Mouse (Mus musculus) gastrocnemius, postnatal 14 days (tissue): ENCODE results near the gene Map7. TPM values are rescaled to one million over a fixed set of nuclear protein-coding genes. Genes with fewer than 3 reads are reported as not detected.

ENCODE experiments used
- DNase-seq: peaks from one replicate; pipeline ENCODE4 v3.0.0; 2021; ENCODE audit warnings: mixed read lengths
- intact Hi-C: fragments of 180-260 bp; cut with DNase I; formaldehyde crosslinking; loops from one replicate; pipeline ENCODE4 v1.15.1; 2025; ENCODE audit warnings: low total_unique reads
- total RNA-seq, 2 experiments: library from RNA; stranded (reverse); gene quantifications; 2 replicates each; pipeline ENCODE4 v1.2.3; 2021

Map7 gene
- total RNA-seq, 2 experiments from 2014 or later, result 1.4 to 2.4 TPM

DNA sequence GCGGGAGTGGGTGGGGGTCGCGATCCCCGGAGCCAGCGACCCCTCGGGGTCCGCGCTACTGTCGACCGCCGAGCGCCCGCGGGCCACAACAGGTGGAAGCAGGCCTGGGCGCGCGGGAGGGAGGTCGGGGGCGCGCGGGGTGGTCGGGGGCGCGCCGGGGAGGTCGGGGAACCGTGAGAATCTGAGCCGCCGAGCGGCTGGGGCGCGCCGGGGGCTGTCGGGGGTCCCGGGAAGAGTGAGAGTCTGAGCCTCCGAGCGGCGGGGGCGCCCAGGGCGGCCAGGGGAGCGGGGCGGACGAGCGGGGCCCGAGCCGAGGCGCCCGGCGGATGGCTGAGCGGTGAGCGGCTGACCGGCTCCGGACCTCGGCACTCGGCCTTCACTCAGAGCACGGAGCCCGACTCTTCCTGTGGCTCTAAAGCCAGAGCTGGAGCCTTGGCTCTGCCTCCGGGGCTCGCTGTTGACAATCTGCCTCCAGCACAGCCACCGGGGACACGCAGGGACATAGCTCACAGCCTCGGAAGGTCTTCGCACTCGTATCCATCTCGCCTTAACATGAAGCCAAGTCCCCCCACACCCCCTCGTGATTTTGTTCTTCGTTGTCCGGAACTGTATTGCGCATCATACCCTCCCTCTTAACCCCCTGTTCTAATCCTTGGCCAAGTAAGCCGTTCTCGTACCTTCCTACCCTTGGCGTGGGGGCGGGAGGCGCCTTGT is 1.0 kb downstream of the Map7 start:
- intact Hi-C loops, result no loop called here
- peak; percentile 41 for DNase-seq

GRCm38 (mm10) chr10:20149835-20150355 is 1.6 kb downstream of the Map7 start:
- no peak for DNase-seq
- intact Hi-C loops, result no loop called here

- intact Hi-C loops, result no loop called here
- no peak for DNase-seq
These were observed 3.9 kb downstream of the Map7 start for GRCm38 (mm10) chr10:20152131-20152530.

- intact Hi-C loops, result no loop called here
- DNase-seq, result no peak
These were observed 5.2 kb downstream of the Map7 start for GRCm38 (mm10) chr10:20153507-20153906.

GRCm38 (mm10) chr10:20155401-20155800 is 7.1 kb downstream of the Map7 start:
- DNase-seq, result no peak
- intact Hi-C loops, result no loop called here

- DNase-seq, result no peak
- intact Hi-C loops, result no loop called here
These were observed 8.9 kb downstream of the Map7 start for GRCm38 (mm10) chr10:20157021-20157726.

DNA sequence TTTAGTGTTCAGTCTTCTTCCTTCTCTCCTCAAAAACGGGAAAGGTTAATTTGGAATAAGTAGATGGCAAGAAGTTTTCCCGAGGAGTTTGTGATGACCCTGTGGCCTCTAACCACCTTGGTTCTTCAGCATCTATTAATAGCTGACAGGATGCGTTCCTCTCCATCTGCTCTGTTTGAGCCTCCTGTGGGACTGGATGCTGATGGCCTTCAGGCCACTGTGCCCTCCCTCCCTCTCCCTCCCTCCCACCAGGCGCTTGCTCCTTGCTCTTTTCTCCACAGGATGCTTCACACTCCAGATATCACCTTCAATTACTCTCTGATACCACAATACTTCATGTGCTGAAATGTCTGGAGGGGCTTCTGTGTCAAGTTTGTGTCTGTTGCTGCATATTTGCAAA is 10.5 kb downstream of the Map7 start:
- DNase-seq, result no peak
- intact Hi-C loops, result no loop called here

DNA sequence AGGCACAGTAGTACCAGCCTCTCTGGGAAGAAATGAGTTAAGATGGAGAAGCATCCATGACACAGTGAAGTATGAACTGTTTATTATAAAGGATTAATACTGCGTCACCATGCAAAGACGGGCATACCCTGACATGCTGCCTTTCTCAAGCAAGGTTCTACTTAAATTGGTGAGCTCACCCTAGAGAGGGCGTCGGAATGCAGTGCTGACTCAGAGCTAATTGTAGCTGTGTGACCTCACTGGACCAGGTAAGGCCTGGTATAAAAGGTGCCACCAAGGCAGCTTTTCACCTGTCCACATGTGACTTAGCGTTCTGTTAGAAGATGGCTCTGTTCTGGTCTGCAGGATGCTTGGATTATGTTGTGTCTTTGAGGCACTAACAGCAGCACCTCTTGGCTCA is 11.0 kb downstream of the Map7 start:
- intact Hi-C loops, result no loop called here

DNA sequence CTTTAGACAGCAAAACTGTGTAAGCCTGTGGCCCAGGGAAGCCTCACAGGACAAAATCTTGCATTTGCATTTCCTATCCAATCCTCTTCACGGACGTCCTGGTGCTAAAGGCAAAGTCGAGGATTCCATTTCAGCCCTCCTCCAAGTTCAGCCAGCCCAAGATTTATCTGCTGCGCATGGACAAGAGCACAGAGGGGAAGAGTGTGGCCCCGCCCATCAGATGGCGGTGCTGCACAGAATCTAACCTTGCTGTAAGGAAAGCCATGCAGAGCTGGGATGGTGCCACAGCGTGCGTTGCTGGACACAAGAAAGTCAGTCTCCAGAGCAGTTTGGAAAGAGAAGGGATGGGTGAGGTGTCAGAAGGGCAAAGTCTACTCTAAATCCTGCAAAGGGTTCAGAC is 12.6 kb downstream of the Map7 start:
- intact Hi-C loops, result no loop called here
- no peak for DNase-seq

More for the DNA sequence above, 11.0 kb downstream of the Map7 start:
- no peak for DNase-seq

- DNase-seq, result no peak
- intact Hi-C loops, result no loop called here
These were observed 16.5 kb downstream of the Map7 start for GRCm38 (mm10) chr10:20164810-20165209.

DNA sequence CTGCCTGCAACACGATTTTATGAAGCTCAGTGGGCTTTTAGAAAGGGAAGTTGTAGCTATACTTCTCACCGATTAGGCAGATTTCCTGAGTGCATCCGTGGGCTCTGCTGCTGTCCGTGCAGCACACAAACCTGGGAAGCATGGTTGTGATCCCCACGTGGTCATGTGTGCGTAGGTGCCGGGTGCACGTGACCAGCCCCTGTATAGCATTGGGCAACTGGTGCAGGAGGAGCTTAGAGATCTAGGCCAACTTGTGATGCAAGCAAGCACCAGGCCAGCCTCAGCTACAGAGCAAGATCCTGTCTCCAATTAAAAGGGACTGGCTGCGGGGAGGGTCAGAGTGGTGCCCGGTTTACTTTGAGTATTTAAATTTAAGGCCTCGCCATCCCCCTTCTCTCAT is 18.5 kb downstream of the Map7 start:
- intact Hi-C loops, result no loop called here
- DNase-seq, result no peak

- DNase-seq, result no peak
These were observed 19.2 kb downstream of the Map7 start for GRCm38 (mm10) chr10:20167467-20167866.

GRCm38 (mm10) chr10:20169182-20169674 is 21.0 kb downstream of the Map7 start:
- DNase-seq, result no peak
- intact Hi-C loops, result no loop called here

More at GRCm38 (mm10) chr10:20167467-20167866, 19.2 kb downstream of the Map7 start:
- intact Hi-C loops, result no loop called here

GRCm38 (mm10) chr10:20169927-20170604 is 21.8 kb downstream of the Map7 start:
- DNase-seq, result no peak
- intact Hi-C loops, result no loop called here

DNA sequence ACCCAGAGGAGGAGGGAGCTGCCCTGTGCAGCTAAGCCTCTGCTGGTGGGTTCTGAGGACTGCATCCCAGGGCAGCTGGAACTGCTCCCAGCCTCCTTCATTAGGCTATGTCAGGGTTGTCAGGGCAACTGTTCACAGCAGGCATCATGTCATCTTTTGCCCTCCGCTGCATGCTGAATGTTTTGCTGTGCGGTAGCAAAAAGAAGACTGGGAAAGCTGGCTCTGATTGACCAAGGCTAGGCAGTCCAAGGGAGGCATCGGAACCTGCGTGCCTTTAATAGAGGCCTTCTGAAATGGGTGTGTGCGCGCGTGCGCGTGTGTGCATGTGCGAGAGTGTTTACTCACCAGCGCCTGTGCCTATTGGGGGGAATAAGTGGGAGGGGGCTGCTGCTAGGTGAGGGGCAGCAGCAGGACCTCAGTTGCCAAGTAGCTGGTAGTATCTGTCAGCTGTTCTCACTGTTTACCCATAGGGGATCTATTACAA is 22.4 kb downstream of the Map7 start:
- intact Hi-C loops, result no loop called here
- DNase-seq, result peak; percentile 65

DNA sequence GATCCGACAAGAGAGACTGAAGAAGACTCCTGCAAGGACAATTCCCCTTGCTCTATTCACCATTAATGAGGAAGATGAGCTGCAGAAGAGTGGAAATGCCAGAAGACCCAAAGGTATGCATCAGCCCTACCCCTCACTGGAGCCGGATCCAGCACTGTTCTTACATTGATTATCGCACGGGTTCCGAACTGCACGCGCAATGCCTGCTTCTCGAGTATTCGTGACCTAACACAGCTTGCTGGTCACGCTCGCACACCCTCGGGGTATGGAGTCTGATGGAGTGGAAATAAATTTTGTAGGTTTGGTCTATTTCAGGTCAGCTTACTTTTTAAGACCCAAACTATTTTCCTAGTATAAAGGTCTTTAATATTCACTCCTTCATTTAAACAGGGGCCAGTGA is 22.9 kb downstream of the Map7 start:
- no peak for DNase-seq
- intact Hi-C loops, result no loop called here

DNA sequence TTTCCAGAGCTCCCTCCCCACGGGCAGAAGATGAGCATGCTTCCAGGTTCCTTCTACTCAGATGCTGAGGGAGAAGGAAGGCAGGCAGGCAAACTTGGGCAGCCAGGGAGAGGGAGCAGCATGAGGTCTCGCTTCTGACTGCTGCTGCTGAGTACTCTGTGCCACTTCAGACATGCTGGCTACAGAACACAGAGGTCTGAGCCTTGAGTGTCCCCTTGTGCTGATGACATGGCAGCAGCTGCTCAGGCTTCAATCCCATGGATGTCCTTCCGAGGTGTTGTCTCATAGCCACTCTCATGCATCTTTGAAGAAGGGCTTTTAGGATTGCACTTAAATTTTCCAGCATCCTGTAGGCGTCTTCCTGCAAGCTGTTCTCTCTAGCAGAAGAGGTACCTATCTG is 23.5 kb downstream of the Map7 start:
- no peak for DNase-seq
- intact Hi-C loops, result no loop called here

GRCm38 (mm10) chr10:20173733-20174132 is 25.5 kb downstream of the Map7 start:
- intact Hi-C loops, result no loop called here
- no peak for DNase-seq

DNA sequence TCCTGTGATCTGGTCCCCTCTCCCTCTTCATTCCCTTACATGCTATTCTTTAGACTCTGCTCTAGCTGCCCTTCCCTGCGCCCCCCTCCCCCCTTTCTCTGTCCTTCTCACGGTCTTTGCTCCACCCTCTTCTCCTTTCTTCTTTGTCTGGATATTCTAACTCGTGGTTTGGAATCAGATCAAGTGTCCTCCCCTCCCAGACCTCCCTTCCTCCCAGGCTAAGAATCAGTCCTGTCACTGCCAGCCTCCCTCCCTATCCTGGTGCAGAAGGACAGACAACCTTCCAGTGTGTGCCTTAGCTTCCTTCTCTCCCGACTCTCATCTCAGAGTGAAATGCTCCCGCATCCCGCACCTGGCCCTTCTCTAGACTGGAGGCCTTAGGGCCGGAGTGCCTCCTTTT is 27.8 kb downstream of the Map7 start:
- no peak for DNase-seq
- intact Hi-C loops, result no loop called here
